Mouse (Mus musculus) CD4-positive naive resting alpha-beta T cell, adult 57 days (primary cell): ENCODE results near the gene Ndufa4l2. TPM values are rescaled to one million over a fixed set of nuclear protein-coding genes. Genes with fewer than 3 reads are reported as not detected.

Source experiments
- total RNA-seq: library from RNA; stranded (reverse); gene quantifications from one replicate; pipeline ENCODE4 v1.2.4, GENCODE M21; 2023

The Ndufa4l2 gene
- total RNA-seq, result not detected

DNA sequence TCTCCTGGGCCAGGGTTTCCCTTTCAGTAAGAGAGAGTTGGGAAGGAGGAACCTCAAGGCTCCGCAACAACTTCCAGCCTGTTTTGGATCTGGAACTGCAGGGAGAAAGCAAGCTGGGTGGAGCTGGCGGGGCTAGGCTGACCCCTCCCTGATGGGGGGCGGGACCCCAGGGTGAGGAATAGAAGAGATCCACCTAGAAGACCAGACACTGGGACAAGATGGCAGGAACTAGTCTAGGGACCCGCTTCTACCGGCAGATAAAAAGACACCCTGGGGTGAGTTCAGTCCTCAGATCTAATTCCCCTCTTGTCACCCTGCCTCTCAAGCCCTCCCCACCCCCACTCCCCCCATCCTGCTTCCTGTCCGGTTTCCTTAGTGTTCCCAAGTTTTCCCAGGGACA is at the start of gene Ndufa4l2:
TSS of gene Ndufa4l2 (plus strand) at position 204 of the 400 bp plus-strand sequence.

GRCm38 (mm10) chr10:127500894-127501893 is 13.6 kb upstream of the Ndufa4l2 start, which contains the start of gene Stac3:
Stac3 (plus strand) TSS chr10:127501686.

GRCm38 (mm10) chr10:127522088-127522581 is 7.4 kb downstream of the Ndufa4l2 start, which contains the start of gene Shmt2:
Shmt2 (minus strand) TSS chr10:127522444.

DNA sequence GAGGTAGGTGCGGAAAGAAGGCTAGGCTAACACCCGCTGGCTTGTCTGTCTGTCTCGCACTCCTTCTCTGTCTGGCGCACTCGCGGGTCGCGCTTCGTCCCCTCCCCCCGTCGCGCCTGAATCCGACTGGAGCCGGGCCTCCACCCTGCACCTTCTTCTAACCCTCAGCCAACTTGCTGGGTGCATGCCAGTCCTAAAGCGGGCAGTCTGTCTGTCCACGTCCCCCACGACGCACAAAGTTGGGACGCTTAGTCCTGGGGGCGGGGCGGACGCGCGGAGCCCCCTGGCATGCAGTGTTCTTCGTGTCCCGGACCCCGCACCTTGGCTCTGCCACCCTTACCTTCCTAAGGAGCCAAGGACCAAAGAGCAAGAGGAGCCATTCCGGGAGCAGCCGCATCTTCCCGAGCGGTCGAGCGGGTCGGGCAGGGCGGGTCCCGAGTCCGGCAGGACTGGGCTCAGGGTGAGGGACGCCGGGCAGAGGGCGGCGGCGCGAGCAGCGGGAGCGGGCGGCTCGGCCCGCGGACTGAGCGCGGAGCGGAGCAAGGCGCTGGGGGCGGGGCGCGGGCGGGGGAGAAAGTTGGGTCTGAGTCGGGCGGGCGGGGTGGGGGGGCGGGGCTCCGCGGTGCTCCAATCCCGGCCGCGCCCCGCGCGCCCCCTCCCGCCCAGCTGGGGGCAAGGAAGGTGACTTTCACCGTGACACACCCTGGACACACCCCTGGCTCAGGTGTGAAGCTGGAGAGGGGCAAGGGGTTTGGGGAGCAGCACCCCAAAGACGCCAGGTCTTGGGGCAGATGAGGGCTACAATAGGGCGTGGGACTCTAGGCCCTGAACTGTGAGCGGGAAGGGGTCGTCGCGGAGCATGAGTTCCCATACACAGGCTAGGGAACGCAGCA is 19.5 kb downstream of the Ndufa4l2 start, which contains the start of gene Nxph4:
TSS of gene Nxph4 (minus strand) at position 524 of the 893 bp plus-strand sequence.

Other genes starting within 250 kb of the Ndufa4l2 start
- 104 TPM for gene Dctn2, start 248.6 kb upstream of the Ndufa4l2 start, total RNA-seq
- 106 TPM for gene Mbd6, start 225.9 kb upstream of the Ndufa4l2 start, total RNA-seq
- gene Mars, start 203.2 kb upstream of the Ndufa4l2 start, total RNA-seq, result 51.3 TPM
- gene Arhgap9, start 193.0 kb upstream of the Ndufa4l2 start, total RNA-seq, result 300 TPM
- gene Gli1, start 173.0 kb upstream of the Ndufa4l2 start, total RNA-seq, result not detected
- gene Inhbe, start 160.6 kb upstream of the Ndufa4l2 start, total RNA-seq, result not detected
- gene Inhbc, start 144.5 kb upstream of the Ndufa4l2 start, total RNA-seq, result not detected
- gene R3hdm2, start 134.6 kb upstream of the Ndufa4l2 start, total RNA-seq, result 103 TPM
- 6.2 TPM for gene Stac3, start 13.3 kb upstream of the Ndufa4l2 start, total RNA-seq
- gene Shmt2, start 7.5 kb downstream of the Ndufa4l2 start, total RNA-seq, result 70.1 TPM
- not detected for gene Nxph4, start 19.6 kb downstream of the Ndufa4l2 start, total RNA-seq
- 9.4 TPM for gene Lrp1, start 106.2 kb downstream of the Ndufa4l2 start, total RNA-seq
- 196 TPM for gene Stat6, start 128.0 kb downstream of the Ndufa4l2 start, total RNA-seq
- gene Nemp1, start 151.9 kb downstream of the Ndufa4l2 start, total RNA-seq, result 7.1 TPM
- gene Nab2, start 153.6 kb downstream of the Ndufa4l2 start, total RNA-seq, result 48.2 TPM
- gene Myo1a, start 190.2 kb downstream of the Ndufa4l2 start, total RNA-seq, result 0.33 TPM
- gene Tac2, start 209.5 kb downstream of the Ndufa4l2 start, total RNA-seq, result not detected
- gene Zbtb39, start 224.6 kb downstream of the Ndufa4l2 start, total RNA-seq, result 10.6 TPM
- 0.41 TPM for gene Gpr182, start 236.8 kb downstream of the Ndufa4l2 start, total RNA-seq
- 0.18 TPM for gene Rdh1, start 244.8 kb downstream of the Ndufa4l2 start, total RNA-seq
- not detected for gene Rdh16f1, start 244.8 kb downstream of the Ndufa4l2 start, total RNA-seq